Mouse (Mus musculus) kidney, postnatal 4 days (tissue): ENCODE measurements around the gene Mmrn1.

ENCODE experiments used
- DNase-seq, 2 experiments: peaks; one replicate each; pipeline ENCODE4 v3.0.0; 2021; ENCODE audit warnings: mixed read lengths in 2 of 2

The Mmrn1 gene

GRCm38 (mm10) chr6:60994114-60994513, 69.3 kb downstream of the Mmrn1 start:
- peak; percentile 12 to 32 for DNase-seq

- DNase-seq, result no peak
Measured at GRCm38 (mm10) chr6:60994521-60994920, 69.7 kb downstream of the Mmrn1 start.

GRCm38 (mm10) chr6:60995596-60995995, 70.8 kb downstream of the Mmrn1 start:
- no peak for DNase-seq

GRCm38 (mm10) chr6:60996328-60996727, 71.6 kb downstream of the Mmrn1 start:
- DNase-seq, result no peak

- DNase-seq, result no peak
Measured at GRCm38 (mm10) chr6:61001003-61001790, 76.4 kb downstream of the Mmrn1 start.

GRCm38 (mm10) chr6:61003916-61004765, 79.4 kb downstream of the Mmrn1 start:
- DNase-seq, result no peak

- no peak for DNase-seq
Measured at GRCm38 (mm10) chr6:61013780-61014179, 89.0 kb downstream of the Mmrn1 start.

GRCm38 (mm10) chr6:61019689-61020088, 94.9 kb downstream of the Mmrn1 start:
- DNase-seq, result no peak

GRCm38 (mm10) chr6:61020995-61021394, 96.2 kb downstream of the Mmrn1 start:
- no peak for DNase-seq

- no peak for DNase-seq
Measured at GRCm38 (mm10) chr6:61033251-61033650, 108.5 kb downstream of the Mmrn1 start.
